Mouse (Mus musculus): ENCODE measurements at regions not wholly inside any gene's neighbourhood (a gene's known extent, or its start where the extent isn't known, plus 50 kb on each side); places are given as distances from the start of the nearest gene placed in this dataset.

- H3K4me3 ChIP-seq (replicated peaks), result peak overlapping the region; percentile 32
- no peaks in the 10 kb centered on the region for H3K36me3 ChIP-seq
- no peak overlapping the region; the same call in 1 of the 2 replicates for H3K9ac ChIP-seq
- no peaks in the 10 kb centered on the region for H3K4me1 ChIP-seq
- no peaks in the 10 kb centered on the region for H3K27me3 ChIP-seq (replicated peaks)
- H3K27ac ChIP-seq, result no peak overlapping the region
- H3K4me2 ChIP-seq, result peak overlapping the region; percentile 56
- no peaks in the 10 kb centered on the region for H3K9me3 ChIP-seq
- no peak for ATAC-seq (ENCODE audit: insufficient read depth, low FRiP score, low read depth)
- 4% methylated on average over 7 of the region's 7 CpGs for WGBS
Observed at GRCm38 (mm10) chr10:17331607-17332008, 391.4 kb upstream of the Cited2 start.

DNA sequence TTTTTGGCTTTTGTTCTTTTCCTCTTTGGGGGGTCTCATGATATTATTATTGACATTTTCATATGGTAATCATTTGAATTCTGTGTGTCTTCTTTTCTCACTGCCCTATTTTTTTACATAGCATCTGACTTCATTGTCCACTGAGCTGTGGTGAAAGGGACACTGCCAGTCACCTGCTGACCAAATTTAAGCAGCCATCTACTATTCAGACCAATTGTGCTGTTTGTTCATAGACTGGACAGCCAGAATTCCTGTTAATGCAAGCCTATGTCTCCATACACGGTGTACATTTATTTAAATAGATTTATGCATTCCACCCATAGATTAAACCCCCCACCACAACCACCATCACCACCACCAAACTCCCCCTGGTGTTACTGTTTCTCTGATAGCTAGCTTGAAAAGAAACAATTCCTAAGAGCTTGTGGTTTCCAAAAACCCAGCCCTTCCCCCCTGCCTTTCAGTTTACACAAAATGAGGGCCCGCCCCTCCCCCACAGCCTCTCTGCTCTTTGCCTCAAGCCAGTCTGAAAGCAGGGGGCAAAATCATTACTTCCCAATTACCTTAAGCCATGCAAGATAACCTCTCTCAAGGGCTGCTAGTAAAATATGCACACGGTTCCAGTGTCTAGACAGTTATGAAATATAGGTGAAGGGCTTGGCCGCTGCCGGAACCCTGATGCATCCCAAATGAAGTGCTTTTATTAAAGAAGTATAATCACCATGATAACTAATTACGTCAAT is 390.8 kb upstream of the Cited2 start:
- Histone ChIP-seq H3K4me1 (no peaks in the 10 kb centered on the region), H3K9ac (no peak overlapping the region), H3K4me2 (peak overlapping the region; percentile 56), H3K9me3 (no peaks in the 10 kb centered on the region), H3K27me3 (replicated peaks) (no peaks in the 10 kb centered on the region), H3K36me3 (no peaks in the 10 kb centered on the region), H3K27ac (no peak overlapping the region), H3K4me3 (replicated peaks) (peak overlapping the region; percentile 32; the same call in 1 of the 2 replicates)
- WGBS, result 41% methylated on average over 6 of the region's 6 CpGs
- no peak for ATAC-seq (ENCODE audit: insufficient read depth, low FRiP score, low read depth)

GRCm38 (mm10) chr10:17332986-17333385 is 390.0 kb upstream of the Cited2 start:
- Histone ChIP-seq H3K36me3 (no peaks in the 10 kb centered on the region), H3K4me1 (no peaks in the 10 kb centered on the region), H3K9ac (no peak overlapping the region), H3K27me3 (replicated peaks) (no peaks in the 10 kb centered on the region), H3K9me3 (no peaks in the 10 kb centered on the region), H3K4me3 (replicated peaks) (no peak overlapping the region), H3K4me2 (no peak overlapping the region), H3K27ac (no peak overlapping the region)
- WGBS, result 58% methylated on average over 3 of the region's 3 CpGs
- no peak for ATAC-seq (ENCODE audit: insufficient read depth, low FRiP score, low read depth)

GRCm38 (mm10) chr10:17333676-17334075 is 389.3 kb upstream of the Cited2 start:
- Histone ChIP-seq H3K9me3 (no peaks in the 10 kb centered on the region), H3K27me3 (replicated peaks) (no peaks in the 10 kb centered on the region), H3K27ac (no peak overlapping the region), H3K9ac (no peak overlapping the region), H3K4me2 (no peak overlapping the region), H3K36me3 (no peaks in the 10 kb centered on the region), H3K4me3 (replicated peaks) (no peak overlapping the region), H3K4me1 (no peaks in the 10 kb centered on the region)
- ATAC-seq (ENCODE audit: insufficient read depth, low FRiP score, low read depth), result no peak
- WGBS, result 34% methylated on average over 6 of the region's 6 CpGs

- H3K4me1 ChIP-seq, result no peaks in the 10 kb centered on the region
- no peak overlapping the region for H3K9ac ChIP-seq
- H3K27me3 ChIP-seq (replicated peaks), result no peaks in the 10 kb centered on the region
- H3K4me3 ChIP-seq (replicated peaks), result no peak overlapping the region
- no peak overlapping the region for H3K4me2 ChIP-seq
- no peaks in the 10 kb centered on the region for H3K9me3 ChIP-seq
- WGBS, result 85% methylated on average over 2 of the region's 2 CpGs
- no peaks in the 10 kb centered on the region for H3K36me3 ChIP-seq
- no peak for ATAC-seq (ENCODE audit: insufficient read depth, low FRiP score, low read depth)
- H3K27ac ChIP-seq, result no peak overlapping the region
Observed at GRCm38 (mm10) chr10:17337217-17337616, 385.8 kb upstream of the Cited2 start.

- Histone ChIP-seq H3K9ac (no peak overlapping the region), H3K4me1 (no peaks in the 10 kb centered on the region), H3K9me3 (no peaks in the 10 kb centered on the region), H3K27me3 (replicated peaks) (no peaks in the 10 kb centered on the region), H3K36me3 (no peaks in the 10 kb centered on the region), H3K27ac (no peak overlapping the region), H3K4me2 (no peak overlapping the region), H3K4me3 (replicated peaks) (no peak overlapping the region)
- 90% methylated on average over 1 of the region's 1 CpGs for WGBS
- no peak for ATAC-seq (ENCODE audit: insufficient read depth, low FRiP score, low read depth)
Observed at GRCm38 (mm10) chr10:17343829-17344228, 379.2 kb upstream of the Cited2 start.

- 83% methylated on average over 14 of the region's 14 CpGs for WGBS
- Histone ChIP-seq H3K27ac (no peak overlapping the region), H3K9me3 (no peaks in the 10 kb centered on the region), H3K4me2 (no peak overlapping the region), H3K4me3 (replicated peaks) (no peak overlapping the region), H3K36me3 (no peaks in the 10 kb centered on the region), H3K27me3 (replicated peaks) (no peaks in the 10 kb centered on the region), H3K4me1 (no peaks in the 10 kb centered on the region), H3K9ac (no peak overlapping the region)
- no peak for ATAC-seq (ENCODE audit: insufficient read depth, low FRiP score, low read depth)
Observed at GRCm38 (mm10) chr10:17352202-17352994, 370.6 kb upstream of the Cited2 start.

DNA sequence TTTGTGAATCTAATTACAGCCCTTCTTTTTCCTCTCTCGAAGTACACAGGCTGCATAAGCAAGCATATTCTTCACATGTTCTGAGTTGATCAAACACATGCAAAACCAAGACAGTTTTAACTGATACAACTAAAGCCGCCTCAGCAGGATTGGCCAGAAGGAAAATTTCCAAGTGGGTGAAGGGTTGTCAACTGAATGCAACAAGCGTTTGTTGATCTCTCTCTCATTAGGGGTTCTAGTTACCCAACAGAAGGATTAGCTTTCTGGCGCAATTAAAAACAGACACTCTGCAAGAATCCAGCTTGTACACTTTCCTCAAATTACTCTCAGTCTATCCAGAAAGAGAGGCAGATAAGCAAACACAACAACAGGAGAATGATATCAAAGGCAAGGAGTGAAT is 367.5 kb upstream of the Cited2 start:
- H3K9ac ChIP-seq, result no peak overlapping the region
- no peak overlapping the region for H3K27ac ChIP-seq
- H3K27me3 ChIP-seq (replicated peaks), result no peaks in the 10 kb centered on the region
- no peaks in the 10 kb centered on the region for H3K4me1 ChIP-seq
- H3K9me3 ChIP-seq, result no peaks in the 10 kb centered on the region
- H3K4me3 ChIP-seq (replicated peaks), result no peak overlapping the region
- no peak for ATAC-seq (ENCODE audit: insufficient read depth, low FRiP score, low read depth)
- no peak overlapping the region for H3K4me2 ChIP-seq
- 54% methylated on average over 4 of the region's 4 CpGs for WGBS
- H3K36me3 ChIP-seq, result no peaks in the 10 kb centered on the region

DNA sequence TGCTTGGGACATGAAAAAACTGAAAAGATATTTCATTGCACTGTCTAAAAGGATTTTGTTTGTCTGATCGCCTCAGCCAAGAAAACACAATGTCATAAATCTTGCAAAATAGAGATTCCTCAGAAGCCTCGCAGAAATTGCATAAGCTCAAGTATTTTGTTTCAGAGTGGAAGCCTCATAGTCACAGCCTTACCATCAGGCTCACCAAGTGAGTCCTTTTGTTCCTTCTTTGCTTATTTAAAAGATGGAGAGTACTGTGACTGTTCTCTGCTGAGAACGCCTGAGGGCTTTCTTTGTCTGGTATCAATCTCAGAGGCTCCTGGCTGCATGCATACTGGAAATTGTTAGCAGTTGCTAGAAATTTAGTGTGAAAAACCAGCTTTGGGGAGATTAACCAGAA is 367.0 kb upstream of the Cited2 start:
- no peak overlapping the region for H3K9ac ChIP-seq
- 34% methylated on average over 3 of the region's 3 CpGs for WGBS
- H3K27ac ChIP-seq, result no peak overlapping the region
- no peak overlapping the region for H3K4me3 ChIP-seq (replicated peaks)
- H3K36me3 ChIP-seq, result no peaks in the 10 kb centered on the region
- no peaks in the 10 kb centered on the region for H3K4me1 ChIP-seq
- no peak for ATAC-seq (ENCODE audit: insufficient read depth, low FRiP score, low read depth)
- no peak overlapping the region for H3K4me2 ChIP-seq
- H3K9me3 ChIP-seq, result no peaks in the 10 kb centered on the region
- H3K27me3 ChIP-seq (replicated peaks), result no peaks in the 10 kb centered on the region

- Histone ChIP-seq H3K9me3 (no peaks in the 10 kb centered on the region), H3K4me1 (no peaks in the 10 kb centered on the region), H3K4me3 (replicated peaks) (no peak overlapping the region), H3K27ac (no peak overlapping the region), H3K27me3 (replicated peaks) (no peaks in the 10 kb centered on the region), H3K36me3 (no peaks in the 10 kb centered on the region), H3K9ac (no peak overlapping the region), H3K4me2 (no peak overlapping the region)
- no peak for ATAC-seq (ENCODE audit: insufficient read depth, low FRiP score, low read depth)
- 81% methylated on average over 3 of the region's 3 CpGs for whole genome bisulfite sequencing
Observed at GRCm38 (mm10) chr10:17362643-17363042, 360.4 kb upstream of the Cited2 start.

- H3K36me3 ChIP-seq, result no peaks in the 10 kb centered on the region
- no peaks in the 10 kb centered on the region for H3K9me3 ChIP-seq
- no peak overlapping the region for H3K4me3 ChIP-seq (replicated peaks)
- H3K9ac ChIP-seq, result no peak overlapping the region
- no peak for ATAC-seq (ENCODE audit: insufficient read depth, low FRiP score, low read depth)
- H3K27ac ChIP-seq, result no peak overlapping the region
- H3K27me3 ChIP-seq (replicated peaks), result no peaks in the 10 kb centered on the region
- 71% methylated on average over 3 of the region's 3 CpGs for WGBS
- H3K4me2 ChIP-seq, result no peak overlapping the region
- H3K4me1 ChIP-seq, result no peaks in the 10 kb centered on the region
Observed at GRCm38 (mm10) chr10:17366042-17366740, 356.8 kb upstream of the Cited2 start.

DNA sequence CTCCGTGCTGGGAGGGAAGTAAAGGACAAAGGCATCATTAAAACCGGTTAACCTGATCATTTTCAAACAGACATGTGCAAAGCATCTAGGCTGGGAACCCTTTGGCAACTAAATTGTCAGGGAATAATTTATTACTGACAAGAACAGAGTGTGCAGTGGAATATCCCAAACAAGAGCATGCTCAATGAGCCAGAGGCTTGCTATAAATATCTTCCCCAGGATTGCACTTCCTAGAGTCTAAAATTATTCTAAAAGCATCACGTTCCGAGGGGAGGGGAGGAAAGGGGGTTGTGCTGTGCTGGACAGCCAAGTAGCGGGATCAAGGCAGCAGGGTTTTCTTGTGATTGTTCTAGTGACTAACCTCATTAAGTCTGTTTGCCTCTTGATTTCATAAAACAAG is 356.0 kb upstream of the Cited2 start:
- ATAC-seq (ENCODE audit: insufficient read depth, low FRiP score, low read depth), result no peak; the same call in 1 of the 2 replicates
- Histone ChIP-seq H3K27ac (no peak overlapping the region), H3K27me3 (replicated peaks) (no peaks in the 10 kb centered on the region)

More for the DNA sequence above, 356.0 kb upstream of the Cited2 start:
- WGBS, result 15% methylated on average over 5 of the region's 5 CpGs
- no peak overlapping the region for H3K4me2 ChIP-seq
- H3K4me3 ChIP-seq (replicated peaks), result no peak overlapping the region
- no peaks in the 10 kb centered on the region for H3K4me1 ChIP-seq
- H3K36me3 ChIP-seq, result no peaks in the 10 kb centered on the region
- no peaks in the 10 kb centered on the region for H3K9me3 ChIP-seq
- H3K9ac ChIP-seq, result no peak overlapping the region

All from stomach, embryonic 15.5 days (tissue).